Mouse (Mus musculus) embryonic facial prominence, embryonic 10.5 days (tissue): ENCODE measurements around the gene Col15a1. TPM values are rescaled to one million over a fixed set of nuclear protein-coding genes. Genes with fewer than 3 reads are reported as not detected.

Experiments
- DNase-seq: peaks from one replicate; pipeline ENCODE4 v3.0.0-alpha.2; 2017; ENCODE audit warnings: low spot score
- H3K27ac ChIP-seq: fragments of 300-500 bp; sonication (generic); replicated peaks from 2 replicates; pipeline ENCODE4 v1.5.1; 2016; ENCODE audit warnings: mild to moderate bottlenecking
- H3K27me3 ChIP-seq: fragments of 300-500 bp; sonication (generic); replicated peaks from 2 replicates; pipeline ENCODE4 v1.6.1; 2016; ENCODE audit warnings: low read depth, mild to moderate bottlenecking; ENCODE audit not compliant: poor library complexity, severe bottlenecking
- H3K36me3 ChIP-seq: fragments of 300-500 bp; sonication (generic); replicated peaks from 2 replicates; pipeline ENCODE4 v1.6.1; 2016; ENCODE audit warnings: mild to moderate bottlenecking, moderate library complexity
- H3K4me1 ChIP-seq: fragments of 300-500 bp; sonication (generic); 2 replicates; pipeline ENCODE4 v1.6.1; 2016
- H3K4me3 ChIP-seq: fragments of 300-500 bp; sonication (generic); 2 replicates; pipeline ENCODE4 v1.5.1; 2016; ENCODE audit warnings: mild to moderate bottlenecking, moderate library complexity
- H3K9me3 ChIP-seq: fragments of 300-500 bp; sonication (generic); 2 replicates; pipeline ENCODE4 v1.6.1; 2016; ENCODE audit warnings: mild to moderate bottlenecking
- whole genome bisulfite sequencing: fragments of 180-500 bp; shearing (Covaris S2); methylation state at CpG from one replicate; pipeline ENCODE4 v1.1.7; 2016; 5-methylcytosine and 5-hydroxymethylcytosine counted together
- polyA plus RNA-seq: library from polyadenylated mRNA; unstranded; fragments of >200 nt; fragmentation: Nextera tagmentation; extraction: Ambion mirVana; gene quantifications from 2 replicates; pipeline ENCODE4 v1.2.1, GENCODE M21; 2016

The Col15a1 gene
- polyA plus RNA-seq, 1 experiment from 2014 or later = 8.1 TPM

- Histone ChIP-seq H3K27me3 (no peaks in the 10 kb centered on the region), H3K27ac (peak overlapping the region; percentile 99), H3K9me3 (no peaks in the 10 kb centered on the region), H3K4me1 (peaks cover 46% of the 10 kb centered on the region), H3K36me3 (no peaks in the 10 kb centered on the region), H3K4me3 (peak overlapping the region; percentile 96)
- WGBS = 15% methylated on average over 9 of the region's 9 CpGs
- DNase-seq = peak; percentile 75
These were observed 143.6 kb downstream of the Col15a1 start for GRCm38 (mm10) chr4:47351386-47352049.

DNA sequence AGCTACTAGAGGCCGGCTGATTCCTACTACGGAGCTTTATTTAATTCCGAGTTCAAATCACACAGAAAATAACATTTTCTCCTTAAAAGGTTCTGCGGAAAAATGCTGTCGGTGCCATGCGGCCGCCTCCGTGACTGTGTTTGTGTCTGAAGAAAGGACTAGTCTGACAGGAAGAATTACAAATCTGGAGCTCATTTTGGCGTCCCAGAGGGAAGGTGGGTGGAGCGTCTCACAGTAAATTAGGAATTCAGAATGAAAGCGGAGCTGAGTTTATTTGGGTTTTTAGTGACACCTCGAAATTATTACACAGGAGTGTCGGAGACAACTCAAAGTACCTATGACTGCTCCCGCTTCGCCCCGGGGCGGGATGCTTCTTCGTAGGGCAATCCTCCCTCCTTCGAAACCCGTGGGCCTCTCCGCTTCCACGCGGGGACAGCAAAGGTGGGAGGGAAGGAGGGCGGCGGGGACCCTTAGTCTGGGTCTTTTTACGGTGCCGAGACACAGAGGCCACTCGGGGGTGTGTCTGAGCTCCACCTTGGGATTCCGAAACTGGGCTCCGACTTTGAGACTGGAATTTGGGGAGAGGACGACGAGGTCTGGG lies 144.2 kb downstream of the Col15a1 start:
- peaks cover 46% of the 10 kb centered on the region for H3K4me1 ChIP-seq
- peak overlapping the region; percentile 99 for H3K27ac ChIP-seq
- H3K9me3 ChIP-seq = no peaks in the 10 kb centered on the region
- DNase-seq = peak; percentile 73
- no peaks in the 10 kb centered on the region for H3K27me3 ChIP-seq
- H3K36me3 ChIP-seq = no peaks in the 10 kb centered on the region
- H3K4me3 ChIP-seq = peak overlapping the region; percentile 96
- under 1% methylated on average over 32 of the region's 32 CpGs for WGBS

DNA sequence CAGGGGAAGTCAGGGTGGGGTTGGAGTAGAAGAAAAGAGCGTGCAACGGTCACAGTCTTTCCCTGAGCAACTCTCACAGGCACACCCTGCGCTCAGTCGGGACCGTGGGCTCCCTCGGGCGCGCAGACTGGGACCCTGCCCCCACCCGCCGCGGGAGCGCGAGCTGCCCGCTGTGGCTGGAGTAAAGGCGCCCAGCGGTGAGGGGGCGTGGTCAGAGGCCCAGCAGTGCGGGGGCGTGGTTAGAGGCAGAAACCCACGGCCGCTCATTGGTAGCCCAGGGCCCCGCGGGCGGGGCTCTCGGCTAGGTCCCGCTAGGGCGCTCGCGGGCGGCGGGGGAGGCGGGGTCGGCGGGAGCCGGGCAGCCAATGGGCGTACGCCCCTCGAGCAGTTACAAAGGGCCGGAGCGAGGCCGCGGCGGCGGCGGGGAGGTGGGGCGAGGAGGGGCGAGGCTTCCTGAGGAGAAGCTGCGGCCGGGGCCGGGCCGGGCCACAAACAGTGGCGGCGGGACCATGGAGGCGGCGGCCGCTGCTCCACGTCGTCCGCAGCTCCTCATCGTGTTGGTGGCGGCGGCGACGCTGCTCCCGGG lies 144.9 kb downstream of the Col15a1 start, which contains the start of gene Tgfbr1:
TSS of gene Tgfbr1 (plus strand) at position 420 of the 586 bp plus-strand sequence.
- WGBS = under 1% methylated on average over 65 of the region's 65 CpGs
- H3K27me3 ChIP-seq = no peaks in the 10 kb centered on the region
- H3K4me1 ChIP-seq = peaks cover 46% of the 10 kb centered on the region
- DNase-seq = peak; percentile 100
- H3K4me3 ChIP-seq = peak within 1 kb of the TSS; percentile 96
- no peaks in the 10 kb centered on the region for H3K36me3 ChIP-seq
- H3K9me3 ChIP-seq = no peaks in the 10 kb centered on the region
- H3K27ac ChIP-seq = peak within 1 kb of the TSS; percentile 99

DNA sequence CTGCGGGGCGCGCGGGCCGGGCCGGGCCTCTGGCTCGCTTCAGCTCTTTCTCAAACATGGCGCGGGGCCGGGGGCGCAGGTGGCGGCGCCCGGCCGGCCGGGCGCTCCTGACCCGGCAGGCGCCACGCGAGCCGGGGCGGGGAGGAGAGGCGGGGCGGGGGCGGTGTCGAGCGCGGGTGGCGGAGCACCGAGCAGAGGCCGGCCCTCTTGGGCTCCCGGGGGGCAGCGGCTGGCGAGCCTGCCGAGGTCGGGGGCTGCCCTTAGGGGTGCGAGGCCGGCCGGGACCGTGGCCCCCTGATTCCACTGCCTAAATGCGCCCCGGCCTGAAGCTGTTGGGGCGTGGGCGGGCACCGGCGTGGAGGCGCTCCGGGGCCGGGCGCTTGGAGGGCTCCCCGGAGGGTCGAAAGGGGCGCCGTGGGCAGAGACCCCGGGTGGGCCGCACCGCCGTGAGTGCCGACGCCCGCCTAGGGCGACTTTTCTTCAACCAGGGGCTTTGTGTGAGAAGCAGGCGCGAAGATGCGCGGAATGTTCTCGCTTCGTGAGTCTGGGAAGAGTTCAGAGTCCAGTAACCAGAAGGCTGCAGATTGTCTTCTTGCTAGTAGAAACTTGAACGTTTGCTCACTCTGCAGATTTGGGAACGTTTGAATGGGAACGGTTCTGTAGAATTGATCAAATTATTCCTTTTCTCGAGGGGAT lies 145.6 kb downstream of the Col15a1 start:
- 1% methylated on average over 73 of the region's 73 CpGs for WGBS
- no peak for DNase-seq
- peaks cover 46% of the 10 kb centered on the region for H3K4me1 ChIP-seq

GRCm38 (mm10) chr4:47354304-47354703 lies 146.3 kb downstream of the Col15a1 start:
- no peak for DNase-seq
- 46% methylated on average over 3 of the region's 3 CpGs for WGBS
- H3K4me3 ChIP-seq = peak overlapping the region; percentile 96
- H3K36me3 ChIP-seq = no peaks in the 10 kb centered on the region
- H3K27ac ChIP-seq = no peak overlapping the region; the same call in 1 of the 2 replicates
- H3K9me3 ChIP-seq = no peaks in the 10 kb centered on the region
- no peaks in the 10 kb centered on the region for H3K27me3 ChIP-seq
- peaks cover 51% of the 10 kb centered on the region for H3K4me1 ChIP-seq

More for the DNA sequence above, 145.6 kb downstream of the Col15a1 start:
- no peaks in the 10 kb centered on the region for H3K9me3 ChIP-seq
- H3K4me3 ChIP-seq = peak overlapping the region; percentile 96
- peak overlapping the region; percentile 99 for H3K27ac ChIP-seq
- no peaks in the 10 kb centered on the region for H3K27me3 ChIP-seq
- H3K36me3 ChIP-seq = no peaks in the 10 kb centered on the region

GRCm38 (mm10) chr4:47362662-47363061 lies 154.7 kb downstream of the Col15a1 start:
- Histone ChIP-seq H3K9me3 (0 out of 2 replicates have a peak, but pooled peaks cover 4% of the 10 kb centered on the region), H3K36me3 (peaks cover 5% of the 10 kb centered on the region), H3K27ac (no peak overlapping the region), H3K4me1 (peaks cover 16% of the 10 kb centered on the region; the same call in 1 of the 2 replicates), H3K27me3 (no peaks in the 10 kb centered on the region), H3K4me3 (no peak overlapping the region)
- DNase-seq = no peak
- WGBS = 94% methylated on average over 2 of the region's 2 CpGs

Other genes with a start within 250 kb of the Col15a1 start
- gene Gabbr2, start 216.3 kb upstream of the Col15a1 start, polyA plus RNA-seq = 0.15 and 0.30 TPM in 2 replicates
- gene Anks6, start 150.7 kb upstream of the Col15a1 start, polyA plus RNA-seq = 4.3 and 4.8 TPM in 2 replicates
- gene Galnt12, start 116.3 kb upstream of the Col15a1 start, polyA plus RNA-seq = 3.1 and 3.4 TPM in 2 replicates
- 95.0 and 101 TPM in 2 replicates for gene Tgfbr1, start 145.1 kb downstream of the Col15a1 start, polyA plus RNA-seq